Mouse (Mus musculus) cerebellum, postnatal 25 days (tissue): ENCODE measurements at regions not wholly inside any gene's neighbourhood (a gene's known extent, or its start where the extent isn't known, plus 50 kb on each side); places are given as distances from the start of the nearest gene placed in this dataset.

ENCODE experiments used
- DNase-seq, 2 experiments: peaks; one replicate each; pipeline ENCODE4 v3.0.0; 2021; ENCODE audit warnings: mixed read lengths in 2 of 2

DNA sequence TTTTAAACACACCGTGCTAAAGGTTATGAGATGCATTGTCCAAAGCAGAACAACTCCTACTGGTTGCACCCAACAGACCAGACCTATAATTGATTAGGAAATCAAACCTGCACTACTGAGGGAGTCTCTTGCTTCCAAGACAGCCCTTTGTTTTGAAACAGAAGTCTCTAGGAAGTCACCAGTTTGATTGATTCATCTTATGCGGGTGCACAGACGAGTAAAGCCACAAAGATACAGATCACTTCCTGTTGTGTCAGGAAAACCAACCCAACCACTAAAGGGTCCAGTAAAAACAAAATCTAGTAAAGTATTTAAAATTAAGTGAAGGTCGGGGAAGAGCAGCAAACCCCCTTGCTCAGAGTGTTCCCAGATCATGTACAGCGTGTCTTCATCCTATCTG is 58.3 kb upstream of the N6amt1 start:
- no peak for DNase-seq

DNA sequence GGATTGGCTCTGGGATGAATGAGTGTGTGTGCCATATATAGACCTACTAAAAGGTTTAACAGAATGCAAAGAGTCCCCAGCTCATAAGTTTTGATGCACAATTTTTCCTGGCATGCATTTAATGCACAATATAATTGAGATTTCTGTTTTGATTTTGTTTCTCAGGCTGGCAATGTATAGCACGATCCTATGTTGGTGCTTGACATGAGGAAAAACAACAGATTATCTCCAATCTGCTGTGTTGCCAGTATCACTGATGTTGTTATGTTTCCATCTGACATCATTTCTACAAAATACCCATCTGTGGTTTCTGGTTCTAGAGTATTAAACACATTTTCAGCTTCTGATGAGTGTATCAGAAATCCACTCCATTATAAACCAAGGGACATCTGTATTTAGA is 61.2 kb upstream of the N6amt1 start:
- no peak for DNase-seq

DNA sequence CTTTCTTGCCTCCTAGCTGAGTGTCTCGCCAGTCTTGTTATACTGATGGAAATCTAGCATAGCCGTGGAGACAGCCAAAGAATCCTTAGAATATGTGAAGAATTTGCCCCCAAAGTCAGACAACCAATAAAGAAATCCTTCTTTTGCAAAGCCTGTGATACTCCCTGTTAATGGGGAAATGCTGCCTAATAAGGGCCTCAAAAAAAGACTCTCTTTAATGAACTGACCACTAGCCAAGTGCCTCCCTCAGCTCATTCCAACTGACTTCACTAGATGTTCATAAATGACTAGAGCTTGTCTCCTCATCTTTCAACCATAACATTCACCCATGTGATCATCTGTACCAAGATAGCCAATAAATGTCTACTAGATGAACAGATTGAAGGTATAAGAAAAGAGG is 62.3 kb upstream of the N6amt1 start:
- no peak for DNase-seq

DNA sequence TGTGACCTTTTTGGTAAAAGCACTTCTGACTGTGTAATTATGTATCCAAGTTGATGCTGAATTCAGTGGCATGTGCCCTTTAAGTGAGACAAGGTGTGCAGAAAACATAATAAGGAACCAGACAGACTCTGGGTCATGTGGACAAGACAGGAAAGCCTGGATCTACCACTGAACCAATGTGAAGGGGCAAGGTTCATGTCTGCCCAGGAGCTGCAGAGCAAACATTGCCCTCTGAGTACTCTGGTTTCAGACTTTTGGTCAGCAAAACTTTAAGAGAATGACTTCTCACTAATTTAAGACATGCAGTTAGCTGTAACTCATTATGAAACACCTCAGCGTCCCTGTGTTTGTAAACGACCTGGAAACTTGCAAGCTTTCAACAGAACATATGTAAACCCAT is 68.3 kb upstream of the N6amt1 start:
- DNase-seq: no peak

DNA sequence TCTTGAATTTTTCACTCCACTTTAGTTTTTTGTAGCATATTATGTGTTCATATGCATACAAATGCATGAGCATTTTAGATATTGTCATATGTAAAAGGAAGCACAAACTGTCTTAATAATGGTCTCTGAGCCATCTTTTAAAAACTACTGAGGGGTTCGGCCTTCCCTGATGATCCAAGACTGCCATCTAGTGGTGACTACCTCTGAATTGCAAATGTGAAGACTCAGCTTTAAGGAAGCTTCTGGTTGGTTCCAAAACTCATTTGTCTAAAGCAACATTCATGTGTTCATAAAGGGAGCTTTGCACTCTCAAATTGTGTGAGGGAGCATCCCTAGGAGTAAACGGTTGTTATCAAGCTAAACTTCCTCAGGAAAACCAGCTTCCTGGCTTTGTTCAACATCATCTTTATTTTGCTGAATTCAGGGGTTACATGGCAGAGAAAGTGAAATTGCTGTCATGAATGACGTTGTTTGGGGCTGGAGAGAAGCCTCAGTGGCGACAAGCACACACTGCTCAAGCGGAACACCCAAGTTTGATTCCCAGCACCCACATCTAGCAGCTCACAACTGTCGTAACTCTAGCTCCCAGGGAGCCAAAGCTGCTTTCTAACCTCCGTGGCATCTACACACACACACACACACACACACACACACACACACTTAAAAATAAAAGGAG is 69.0 kb upstream of the N6amt1 start:
- no peak for DNase-seq

DNA sequence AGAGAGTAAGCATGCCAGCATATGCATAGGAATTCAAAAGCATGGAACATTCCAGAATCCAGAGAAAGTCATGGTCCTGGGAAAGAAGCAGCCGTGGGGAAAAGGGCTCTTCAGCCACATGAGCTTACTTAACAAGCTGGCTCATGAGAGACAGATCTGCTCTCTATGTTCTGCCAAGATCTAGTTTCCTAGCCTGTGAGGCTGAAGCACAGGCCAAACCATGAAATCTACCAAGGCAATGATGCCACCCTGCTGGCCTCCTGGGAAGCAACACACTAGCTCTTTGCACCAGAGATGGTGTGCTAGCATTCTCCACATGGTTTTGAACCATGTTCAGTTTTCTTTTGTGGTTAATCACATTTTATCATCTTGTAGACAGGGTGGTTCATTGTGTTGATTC is 75.5 kb upstream of the N6amt1 start:
- DNase-seq: no peak

DNA sequence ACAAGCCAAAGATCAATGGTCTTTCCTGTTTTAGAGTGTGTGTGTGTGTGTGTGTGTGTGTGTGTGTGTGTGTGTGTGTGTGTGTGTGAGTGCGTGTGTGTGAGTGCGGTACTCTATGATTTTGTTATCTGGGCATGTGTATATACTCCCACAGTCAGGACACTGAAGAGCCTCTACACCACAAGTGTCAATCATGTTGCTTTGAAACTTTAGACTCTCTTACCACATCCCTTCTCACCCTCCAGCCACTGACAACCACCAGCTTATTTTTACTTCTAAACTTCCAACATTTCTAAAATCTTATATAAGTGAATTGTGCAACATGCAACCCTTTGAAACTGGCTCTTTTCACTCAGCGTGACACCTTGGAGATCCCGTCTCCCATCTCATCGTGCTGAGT is 81.6 kb upstream of the N6amt1 start:
- no peak for DNase-seq

DNA sequence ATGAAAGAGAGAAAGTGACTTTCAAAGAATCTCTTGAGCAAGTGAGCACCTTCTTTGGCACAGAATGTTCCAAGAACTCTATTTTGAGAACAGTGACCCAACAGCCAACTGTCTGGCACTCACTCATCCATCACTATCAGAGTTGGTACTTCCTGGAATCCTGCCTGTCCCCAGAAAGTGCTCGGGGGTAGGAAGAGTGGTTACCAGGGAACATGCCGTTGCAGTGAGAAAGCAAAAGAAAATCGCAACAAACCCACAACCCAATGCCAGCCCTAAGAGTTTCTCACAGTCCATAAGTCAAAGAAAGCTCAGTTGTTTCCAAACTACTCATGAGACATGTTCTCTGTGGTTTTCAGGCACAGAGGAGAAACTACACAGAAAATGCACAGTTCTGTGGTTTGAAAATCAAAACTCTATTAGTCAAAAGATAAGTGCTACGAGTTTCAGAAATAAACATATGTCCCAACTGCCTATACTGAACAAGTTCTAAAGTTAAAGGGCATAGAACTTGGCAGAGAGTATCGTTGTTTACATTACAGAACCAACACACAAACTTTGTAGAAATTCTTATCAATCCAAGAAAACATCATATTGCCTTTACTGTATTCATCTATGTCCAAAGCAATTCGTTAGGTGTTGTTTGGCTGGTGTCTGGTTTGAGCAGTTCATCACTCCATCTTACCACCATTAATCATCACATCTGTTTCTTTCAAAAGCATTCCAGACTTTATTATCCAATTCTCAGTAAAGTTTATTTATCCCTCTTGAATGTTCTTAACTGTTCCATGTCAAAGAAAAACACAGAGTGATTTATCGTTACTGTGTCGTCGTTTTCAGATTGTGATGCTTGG is 85.8 kb upstream of the N6amt1 start:
- DNase-seq: no peak

DNA sequence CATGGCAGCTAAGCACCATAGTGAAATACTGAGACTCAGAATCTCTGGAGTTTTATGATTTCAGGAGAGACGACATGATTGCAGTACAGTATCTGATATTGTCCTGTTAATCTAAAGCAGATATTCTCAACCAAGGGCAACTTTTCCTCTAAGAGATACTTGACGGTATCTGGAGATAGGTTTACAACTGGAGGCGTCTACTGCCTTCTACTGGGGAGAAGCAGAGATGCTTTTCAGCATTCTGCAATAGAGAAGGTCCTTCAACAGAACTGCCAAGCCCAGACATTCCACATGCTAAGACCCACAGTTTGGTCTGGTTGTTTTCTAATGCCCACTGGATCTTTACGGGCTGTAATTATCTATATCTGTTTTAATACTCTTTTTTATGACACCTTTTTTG is 86.5 kb upstream of the N6amt1 start:
- no peak for DNase-seq

DNA sequence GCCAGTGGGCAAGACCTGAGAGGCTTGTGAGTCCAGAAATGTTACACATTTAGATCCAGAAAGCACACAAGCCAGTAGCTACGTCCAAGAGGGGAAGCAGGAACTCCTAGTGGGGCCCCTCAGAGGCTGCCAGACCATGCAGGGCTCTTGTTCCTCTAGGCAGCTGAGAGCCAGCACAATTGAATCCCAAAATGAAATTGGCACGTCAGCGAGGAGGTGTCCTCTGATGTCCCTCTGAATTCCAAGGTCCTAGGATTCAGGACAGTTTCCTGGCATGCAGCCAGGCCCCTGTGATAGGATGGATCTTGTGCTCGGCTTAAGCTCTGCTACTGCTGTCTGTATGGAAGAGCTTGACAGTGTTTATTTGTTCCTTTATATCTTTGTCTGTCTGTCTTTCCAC is 90.4 kb upstream of the N6amt1 start:
- DNase-seq: peak; percentile 76 to 80

DNA sequence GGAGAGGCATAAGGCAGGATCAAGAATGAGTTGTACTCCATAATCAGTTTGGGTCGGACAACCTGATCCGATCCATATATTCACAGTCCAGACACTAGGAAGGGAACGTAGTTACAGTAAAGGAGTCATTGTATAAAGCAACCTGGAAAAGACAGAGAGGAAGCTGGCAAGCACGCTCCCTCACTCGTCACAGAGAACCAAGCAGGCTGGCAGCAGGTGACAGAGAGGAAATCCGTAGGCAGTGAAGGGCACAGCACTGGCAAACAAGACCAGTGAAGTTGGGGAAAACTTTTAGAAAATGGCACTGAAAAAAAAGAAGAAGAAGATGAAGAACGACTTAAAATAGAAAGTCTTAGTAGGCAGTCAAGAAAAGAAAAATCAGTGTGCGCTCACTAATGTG is 90.9 kb upstream of the N6amt1 start:
- peak; percentile 37 to 55 for DNase-seq

DNA sequence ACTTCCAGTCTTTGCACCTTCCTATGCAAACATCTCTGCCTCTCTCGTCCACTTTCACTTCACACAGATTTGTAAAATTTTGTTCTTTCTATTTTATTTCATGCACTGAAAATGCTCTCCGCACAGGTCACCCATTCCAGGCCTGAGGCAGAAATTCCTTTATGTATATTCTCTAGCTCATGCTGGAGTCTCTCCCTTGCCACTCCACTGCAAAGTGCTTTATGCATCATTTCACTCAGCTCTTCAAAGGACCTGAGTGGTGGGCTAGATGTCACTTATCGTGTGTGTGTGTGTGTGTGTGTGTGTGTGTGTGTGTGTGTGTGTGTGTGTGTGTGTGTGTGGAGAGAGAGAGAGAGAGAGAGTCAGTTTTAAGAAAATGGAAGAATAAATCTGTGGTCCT is 91.5 kb upstream of the N6amt1 start:
- no peak for DNase-seq

DNA sequence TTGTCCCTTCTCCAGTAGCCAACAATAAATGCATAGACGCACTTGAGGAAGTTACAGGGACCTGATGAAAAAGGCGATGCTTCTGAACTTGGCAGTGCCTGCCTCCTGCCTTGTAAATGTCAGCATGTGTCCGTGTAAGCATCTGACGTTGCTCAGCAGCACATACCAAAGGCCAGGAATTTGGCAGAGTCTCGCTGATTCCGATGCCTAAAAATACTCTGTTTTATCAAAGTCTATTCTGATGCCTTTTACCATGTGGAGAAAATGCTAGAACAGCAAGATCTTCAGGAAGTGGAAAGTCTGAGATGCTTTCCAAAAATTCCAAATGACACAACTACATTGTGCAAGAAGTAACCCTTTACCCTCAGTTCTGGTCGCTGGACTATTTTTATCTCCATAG is 92.5 kb upstream of the N6amt1 start:
- DNase-seq: peak; percentile 59 to 70

DNA sequence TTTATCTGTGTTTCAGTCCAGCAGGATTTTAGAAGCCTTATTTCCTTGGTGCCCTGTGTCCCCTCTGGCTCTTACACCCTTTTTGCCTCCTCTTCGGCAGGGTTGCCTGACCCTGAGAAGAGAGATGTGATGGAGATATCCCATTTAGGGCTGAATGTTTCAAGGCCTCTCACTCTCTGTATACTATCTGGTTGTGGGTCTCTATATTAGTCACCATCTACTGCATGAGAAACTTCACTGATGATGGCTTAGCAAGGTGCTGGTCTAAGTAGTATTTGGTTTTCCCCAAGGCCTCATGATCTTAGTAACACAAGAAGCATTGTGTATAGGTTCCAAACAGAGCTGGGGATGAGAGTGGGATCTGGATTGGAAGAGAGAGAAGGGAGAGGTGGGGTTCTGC is 99.2 kb upstream of the N6amt1 start:
- DNase-seq: no peak

DNA sequence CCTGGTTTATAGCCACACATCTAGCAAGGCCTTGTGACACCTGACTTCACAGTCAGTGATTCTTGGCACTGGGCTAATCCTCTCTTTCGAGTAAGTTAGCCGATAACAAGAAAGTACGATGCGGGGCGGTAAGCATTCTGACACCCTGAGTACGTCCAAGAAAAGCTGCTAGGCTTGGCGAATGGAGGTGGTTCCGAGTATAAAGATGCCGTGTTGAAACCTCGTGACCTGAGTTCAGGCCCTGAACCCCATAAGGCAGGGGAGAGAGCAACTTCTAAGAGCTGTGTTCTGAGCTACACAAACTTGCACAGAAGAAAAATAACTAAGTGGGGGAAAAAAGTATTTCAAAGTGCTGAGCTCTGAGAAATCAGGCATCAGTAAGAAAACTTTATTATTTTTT is 103.5 kb upstream of the N6amt1 start:
- no peak for DNase-seq

DNA sequence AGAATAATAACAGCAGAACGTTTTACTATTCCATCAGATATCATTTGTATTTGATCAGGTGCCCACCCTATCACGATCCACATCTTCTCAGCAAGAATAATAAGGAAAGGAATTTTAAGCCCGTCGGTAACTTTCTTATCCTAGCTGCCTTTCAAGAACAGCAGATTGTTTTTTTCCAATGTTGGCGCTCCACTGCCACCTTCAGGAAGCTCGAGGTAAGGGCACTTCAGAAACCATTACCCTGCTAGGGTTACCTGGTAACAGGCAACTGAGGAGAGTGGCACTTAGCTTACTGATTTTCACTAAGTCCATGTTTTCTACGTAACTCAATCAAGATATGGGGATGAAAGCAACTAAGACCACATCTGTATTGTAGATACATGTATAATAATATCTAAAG is 104.1 kb upstream of the N6amt1 start:
- peak; percentile 34 to 60 for DNase-seq

DNA sequence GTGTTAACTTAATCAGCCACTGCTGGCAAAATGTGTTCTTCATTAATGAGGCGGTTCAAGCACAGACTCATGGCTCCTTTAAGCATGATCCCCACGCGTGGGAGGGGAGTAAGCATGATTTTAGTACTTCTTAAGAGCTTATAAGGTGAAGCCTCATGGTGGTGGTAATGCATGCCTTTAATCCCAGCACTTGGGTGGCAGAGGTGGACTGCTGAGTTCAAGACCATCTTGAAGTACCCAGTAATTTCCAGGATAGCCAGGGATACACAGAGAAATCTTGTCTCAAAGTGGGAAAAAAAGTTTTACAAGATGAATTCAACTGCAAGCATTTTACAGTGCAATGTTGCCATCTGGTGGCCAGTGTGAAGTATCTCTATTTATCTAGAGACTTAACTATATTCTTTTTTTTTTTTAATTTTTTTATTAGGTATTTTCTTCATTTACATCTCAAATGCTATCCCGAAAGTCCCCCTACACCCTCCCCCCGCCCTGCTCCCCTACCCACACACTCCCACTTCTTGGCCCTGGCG is 105.4 kb upstream of the N6amt1 start:
- DNase-seq: peak in 1 of 2 experiments; percentile 68

DNA sequence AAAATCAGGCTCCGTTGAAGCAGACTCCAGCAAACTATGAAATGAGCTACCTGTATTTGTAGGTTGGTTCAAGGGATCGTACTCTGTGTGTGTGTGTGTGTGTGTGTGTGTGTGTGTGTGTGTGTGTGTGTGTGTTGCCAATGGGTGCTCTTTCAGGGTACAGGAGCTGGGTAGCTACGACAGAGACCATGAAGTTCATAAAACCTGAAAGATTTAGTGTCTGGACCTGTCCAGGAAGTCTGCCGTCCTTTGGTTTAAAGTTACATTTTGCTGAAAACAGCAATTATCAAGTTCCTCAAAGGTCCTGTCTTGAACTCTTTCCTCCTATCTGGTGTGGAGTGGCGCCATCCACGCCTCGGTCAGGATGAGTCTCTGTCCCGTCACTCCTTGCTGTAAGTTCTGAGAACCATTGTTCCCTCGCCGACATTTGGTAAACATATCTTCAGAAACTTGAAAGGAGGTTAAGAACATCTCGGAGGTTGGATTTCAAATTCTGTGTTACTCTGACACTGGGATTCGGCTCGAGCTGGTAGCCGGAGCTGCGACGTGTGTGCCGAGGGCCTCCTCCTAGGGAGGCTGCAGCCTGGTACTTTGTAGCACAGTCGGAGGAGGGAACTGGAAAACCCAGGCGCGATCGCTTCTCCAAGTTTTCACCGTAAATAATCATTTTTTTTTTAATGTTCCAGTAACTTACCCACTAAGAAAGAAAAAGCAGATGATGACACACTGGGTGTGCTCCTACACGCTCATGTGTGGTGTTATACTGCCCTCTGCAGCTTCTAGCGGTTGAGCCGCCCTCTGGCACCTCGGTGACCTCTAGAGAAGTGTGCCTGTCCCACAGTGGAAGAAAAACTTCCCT is 107.8 kb upstream of the N6amt1 start:
- peak; percentile 40 to 63 for DNase-seq

DNA sequence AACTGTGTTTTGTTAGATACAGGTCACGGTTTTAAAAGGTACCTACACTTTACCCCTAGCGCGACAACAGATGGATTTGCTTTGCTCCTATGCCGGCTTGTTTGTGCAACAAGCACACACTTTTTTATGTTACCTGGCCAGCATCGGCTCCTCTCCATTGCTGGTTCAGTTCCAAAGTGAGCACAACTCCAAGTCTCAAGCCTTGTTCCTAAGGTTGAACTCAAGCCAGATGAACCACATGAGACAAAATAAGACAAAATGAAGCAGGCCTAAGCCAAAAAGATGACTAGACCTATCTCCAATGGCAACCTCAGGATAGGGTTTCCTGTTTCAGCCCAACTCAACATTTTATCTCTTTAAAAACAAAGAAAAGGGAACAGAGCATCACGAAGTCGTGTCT is 108.5 kb upstream of the N6amt1 start:
- no peak for DNase-seq

DNA sequence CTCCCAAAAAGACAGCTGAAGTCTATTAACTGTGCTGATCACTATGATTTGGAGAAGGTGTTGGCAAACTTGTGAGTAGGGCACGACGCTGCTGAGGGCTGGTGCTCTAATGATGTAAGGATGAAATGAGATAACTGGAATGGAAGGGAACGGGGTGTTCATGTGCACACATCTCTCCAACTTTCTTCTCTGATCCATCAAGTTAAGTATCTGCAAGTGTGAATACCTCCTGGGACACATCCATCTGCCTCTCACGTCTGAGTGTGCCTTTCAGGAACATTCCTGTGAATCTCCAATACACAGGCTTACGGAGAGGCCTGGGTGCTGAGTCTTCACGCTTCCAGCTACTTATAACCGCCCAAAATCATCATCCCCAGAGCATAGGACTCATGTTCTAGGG is 112.0 kb upstream of the N6amt1 start:
- DNase-seq: no peak

DNA sequence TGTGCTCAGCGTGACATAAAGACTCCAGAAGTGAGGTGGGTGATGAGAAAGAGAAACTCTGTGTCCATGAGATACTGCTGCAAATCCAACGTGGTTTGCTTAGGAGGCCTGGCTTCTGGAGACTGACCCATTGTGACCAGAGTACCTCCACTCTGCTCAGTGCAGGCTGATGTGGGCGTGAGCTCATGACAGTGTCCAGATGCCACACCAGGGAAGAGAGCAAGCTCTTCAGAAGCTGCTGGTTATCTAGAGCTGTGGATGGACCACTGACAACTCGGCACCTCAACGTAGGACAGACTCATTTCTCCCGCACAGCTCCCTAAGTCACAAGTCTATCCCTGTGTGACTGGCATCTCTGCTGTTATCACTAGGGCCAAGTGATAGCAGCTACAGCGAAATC is 114.9 kb upstream of the N6amt1 start:
- no peak for DNase-seq

DNA sequence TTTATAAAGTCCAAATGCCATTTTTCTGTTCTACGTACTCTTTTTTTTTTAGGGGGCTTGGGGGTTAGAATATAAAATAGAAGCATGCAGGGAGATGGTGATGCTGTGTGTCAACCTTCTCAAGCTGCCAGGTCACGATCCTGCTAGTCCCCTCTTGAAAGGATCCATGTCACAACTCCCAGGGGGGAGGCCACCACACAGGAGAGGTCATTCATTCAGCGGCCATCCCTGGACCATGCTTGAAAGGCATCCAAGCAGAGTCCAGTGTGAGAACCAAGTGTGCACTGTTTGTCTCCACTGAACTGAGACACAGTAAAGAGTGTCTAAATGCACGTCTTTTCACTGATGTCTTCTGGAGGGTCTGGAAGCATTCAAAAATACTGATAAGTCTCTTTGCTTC is 119.8 kb upstream of the N6amt1 start:
- no peak for DNase-seq

DNA sequence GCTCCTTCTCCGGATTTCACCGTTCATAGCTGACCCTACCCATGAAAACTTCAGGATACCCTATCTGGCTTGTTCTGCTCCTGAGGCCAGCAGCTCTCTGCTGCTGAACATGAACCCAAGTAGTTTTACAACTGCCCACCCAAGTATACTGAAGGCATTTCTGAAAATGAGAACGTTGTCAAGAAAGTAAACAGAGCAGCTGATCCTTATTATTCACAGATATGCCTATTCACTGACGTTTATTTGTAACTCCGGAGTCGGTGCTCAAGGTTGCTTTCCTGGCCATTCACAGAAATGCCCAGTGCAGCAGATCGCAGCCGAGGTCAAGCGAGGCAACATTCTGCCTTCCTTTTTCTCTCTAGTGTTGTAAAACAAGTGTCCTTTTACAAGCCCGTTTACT is 128.4 kb upstream of the N6amt1 start:
- DNase-seq: no peak
